Mouse (Mus musculus): ENCODE measurements at regions not wholly inside any gene's neighbourhood (a gene's known extent, or its start where the extent isn't known, plus 50 kb on each side); places are given as distances from the start of the nearest gene placed in this dataset.

DNA sequence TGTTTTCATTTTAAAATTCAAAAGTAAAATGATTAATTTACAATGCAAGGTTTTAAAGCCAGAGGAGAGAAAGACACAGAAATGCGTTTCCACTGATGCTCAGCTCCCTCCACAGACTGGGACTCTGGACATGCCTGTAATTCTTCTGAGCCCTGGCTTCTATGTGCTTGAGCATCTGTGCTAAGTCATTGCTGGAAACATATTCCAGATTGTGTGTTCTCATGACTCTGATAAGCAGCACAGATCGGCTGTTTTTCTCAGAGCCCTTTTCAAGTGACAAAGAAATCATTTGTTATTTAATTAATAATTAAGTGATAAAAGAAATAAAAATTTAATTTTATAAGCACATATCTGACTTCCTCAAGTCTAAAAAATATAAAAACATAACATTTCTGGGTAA lies 127.3 kb upstream of the Tfap2d start:
- no peaks in the 10 kb centered on the region for H3K9me3 ChIP-seq
- 72% methylated on average over 2 of the region's 2 CpGs for WGBS
- no peak for DNase-seq (ENCODE audit: low spot score)
- H3K4me1 ChIP-seq, result no peaks in the 10 kb centered on the region
- no peak overlapping the region for H3K27ac ChIP-seq
- H3K27me3 ChIP-seq (ENCODE audit: insufficient read depth, poor library complexity, severe bottlenecking), result no peaks in the 10 kb centered on the region
- no peaks in the 10 kb centered on the region for H3K36me3 ChIP-seq
- no peak overlapping the region for H3K4me3 ChIP-seq

DNA sequence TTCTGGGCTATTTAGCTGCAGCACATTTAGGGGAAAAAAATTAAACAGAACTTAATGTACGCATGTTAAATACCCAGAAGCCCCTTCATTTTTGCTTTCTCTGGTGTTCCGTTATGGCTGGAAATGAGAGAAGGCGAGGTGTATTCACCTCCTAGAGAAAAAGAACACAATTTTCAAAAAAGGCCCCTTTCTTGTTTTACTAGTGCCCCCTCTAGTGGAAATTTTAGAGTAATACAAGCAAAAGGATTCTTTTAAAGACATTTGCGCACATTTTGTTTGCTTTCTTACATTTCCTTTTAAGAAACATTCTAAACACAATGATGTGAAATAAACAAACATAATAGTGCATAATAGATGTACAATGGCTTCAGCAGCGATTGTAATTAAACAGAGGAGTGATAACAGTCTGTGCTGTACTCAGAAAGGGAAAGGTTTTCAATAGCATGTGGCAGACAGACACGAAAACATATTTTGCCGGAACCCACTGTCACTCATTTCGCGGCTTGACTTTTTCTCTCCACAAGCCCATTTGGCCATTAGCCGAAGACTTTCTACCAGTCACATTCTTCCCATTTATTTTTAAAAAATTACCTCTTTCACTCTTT lies 126.0 kb upstream of the Tfap2d start:
- H3K36me3 ChIP-seq, result no peaks in the 10 kb centered on the region
- DNase-seq (ENCODE audit: low spot score), result no peak
- 49% methylated on average over 10 of the region's 10 CpGs for whole genome bisulfite sequencing

DNA sequence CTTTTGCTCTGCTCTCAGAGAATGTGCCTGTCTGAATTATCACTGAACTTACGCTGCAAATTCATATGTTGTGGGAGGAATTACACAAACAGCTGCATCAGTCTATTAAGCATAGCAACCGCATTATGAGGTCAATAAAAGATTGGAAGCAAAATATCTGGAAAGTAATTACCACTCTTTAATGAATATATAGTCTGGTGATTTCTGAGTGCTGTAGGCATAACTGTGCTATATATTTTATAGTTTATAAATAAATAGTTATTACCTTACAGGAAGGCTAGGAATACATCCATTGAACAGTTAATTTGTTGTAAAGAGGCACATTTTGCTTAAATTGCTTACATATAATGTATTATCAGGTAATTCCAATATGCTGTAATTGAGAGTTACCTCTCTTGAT lies 123.7 kb upstream of the Tfap2d start:
- no peak overlapping the region for H3K4me3 ChIP-seq
- no peak for DNase-seq (ENCODE audit: low spot score)
- H3K36me3 ChIP-seq, result no peaks in the 10 kb centered on the region
- 86% methylated on average over 2 of the region's 2 CpGs for WGBS
- no peaks in the 10 kb centered on the region for H3K9me3 ChIP-seq
- no peak overlapping the region for H3K27ac ChIP-seq
- H3K27me3 ChIP-seq (ENCODE audit: insufficient read depth, poor library complexity, severe bottlenecking), result no peaks in the 10 kb centered on the region
- no peaks in the 10 kb centered on the region for H3K4me1 ChIP-seq

More for the DNA sequence above, 126.0 kb upstream of the Tfap2d start:
- Histone ChIP-seq H3K9me3 (no peaks in the 10 kb centered on the region), H3K27ac (no peak overlapping the region), H3K4me1 (no peaks in the 10 kb centered on the region), H3K4me3 (no peak overlapping the region), H3K27me3 (ENCODE audit: insufficient read depth, poor library complexity, severe bottlenecking) (no peaks in the 10 kb centered on the region)

DNA sequence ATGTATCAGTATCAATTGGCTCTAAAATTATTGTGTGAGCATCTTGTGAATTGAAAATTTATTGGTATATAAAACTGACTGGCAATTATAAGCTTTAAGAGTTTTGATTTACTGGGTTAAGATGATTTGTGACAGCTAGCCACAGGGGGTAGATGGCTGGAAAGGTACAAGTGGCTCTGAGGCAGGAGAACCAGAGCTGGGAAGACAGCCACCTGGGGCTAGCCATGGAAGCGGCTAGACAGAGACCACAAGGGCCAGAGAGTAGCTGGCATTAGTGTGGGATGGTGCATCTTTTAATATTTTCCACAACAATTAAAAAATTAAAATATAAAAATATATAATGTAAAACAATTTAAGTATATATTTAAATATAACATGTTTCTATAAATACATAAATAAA lies 86.0 kb upstream of the Tfap2d start:
- DNase-seq (ENCODE audit: low spot score), result no peak
- WGBS, result 87% methylated on average over 1 of the region's 1 CpGs
- H3K27me3 ChIP-seq (ENCODE audit: insufficient read depth, poor library complexity, severe bottlenecking), result no peaks in the 10 kb centered on the region

More for the DNA sequence above, 86.0 kb upstream of the Tfap2d start:
- H3K9me3 ChIP-seq, result no peaks in the 10 kb centered on the region
- no peaks in the 10 kb centered on the region for H3K36me3 ChIP-seq
- H3K27ac ChIP-seq, result no peak overlapping the region
- no peak overlapping the region for H3K4me3 ChIP-seq
- H3K4me1 ChIP-seq, result no peaks in the 10 kb centered on the region
